Mouse (Mus musculus): ENCODE data around the gene Igdcc4. TPM values are rescaled to one million over a fixed set of nuclear protein-coding genes. Genes with fewer than 3 reads are reported as not detected.
"Not testable (repeated sequence)": the region's sequence is repeated elsewhere in the genome, so short reads cannot be mapped to it uniquely, and the experiment has no call there.

Gene Igdcc4
- polyA plus RNA-seq (2015; fragmentation: Nextera tagmentation; extraction: Ambion mirVana), result 13.4 and 15.9 TPM in 2 replicates

DNA sequence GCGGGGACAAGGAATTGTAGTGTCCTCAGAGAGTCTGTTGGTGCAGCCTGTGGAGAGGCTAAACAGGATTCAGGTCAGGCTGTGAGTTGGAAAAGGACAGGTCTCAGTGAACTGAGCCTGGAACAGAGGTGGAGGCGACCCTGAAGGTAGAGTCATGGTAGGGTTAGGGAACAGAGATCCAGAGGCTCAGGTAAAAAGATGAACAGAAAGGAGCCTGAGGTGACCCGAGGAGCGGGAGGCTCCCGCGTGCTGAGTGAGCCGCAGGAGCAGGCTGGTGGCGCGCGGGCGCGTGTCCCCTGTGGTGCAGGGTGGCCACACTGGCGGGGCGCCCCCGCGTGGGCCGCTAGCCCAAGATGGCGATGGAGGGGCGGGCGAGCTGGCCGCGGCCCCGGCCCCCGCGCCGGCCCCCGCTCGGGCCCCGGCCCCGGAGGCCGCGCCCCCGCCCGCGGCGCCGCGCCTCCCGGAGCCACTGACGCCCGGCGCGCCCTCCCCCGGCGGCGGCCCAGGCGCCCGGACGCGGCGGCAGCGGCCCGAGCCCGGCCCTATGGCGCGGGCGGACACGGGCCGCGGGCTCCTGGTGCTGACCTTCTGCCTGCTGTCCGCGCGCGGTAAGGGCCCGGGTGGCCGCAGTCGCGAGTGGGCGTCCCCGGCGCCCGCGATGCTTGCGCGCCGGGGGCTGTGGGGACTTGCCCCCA lies at the start of gene Igdcc4:
TSS of gene Igdcc4 (plus strand) at position 496 of the 695 bp plus-strand sequence.
- WGBS, result 1% methylated on average over 30 of the region's 76 CpGs
- H3K9ac ChIP-seq (ENCODE audit: low read depth, low read length), result peak within 1 kb of the TSS; percentile 94
- peaks cover 15% of the 10 kb centered on the region for H3K4me1 ChIP-seq (ENCODE audit: control insufficient read depth, insufficient read depth, low read length)
- no peaks in the 10 kb centered on the region for H3K36me3 ChIP-seq (ENCODE audit: control insufficient read depth, insufficient read depth, low read length)
- H3K27me3 ChIP-seq (ENCODE audit: control insufficient read depth, insufficient read depth, low read depth, low read length), result no peaks in the 10 kb centered on the region
- H3K4me3 ChIP-seq (ENCODE audit: low read depth, low read length), result peak within 1 kb of the TSS; percentile 85
- peak within 1 kb of the TSS; percentile 94 for H3K4me2 ChIP-seq (ENCODE audit: low read length)
- H3K27ac ChIP-seq (ENCODE audit: low read length), result peak within 1 kb of the TSS; percentile 90
- peak; percentile 23; the same call in 1 of the 2 replicates for ATAC-seq
- H3K9me3 ChIP-seq (replicated peaks; ENCODE audit: control insufficient read depth, low read length, poor library complexity, severe bottlenecking), result no peaks in the 10 kb centered on the region

DNA sequence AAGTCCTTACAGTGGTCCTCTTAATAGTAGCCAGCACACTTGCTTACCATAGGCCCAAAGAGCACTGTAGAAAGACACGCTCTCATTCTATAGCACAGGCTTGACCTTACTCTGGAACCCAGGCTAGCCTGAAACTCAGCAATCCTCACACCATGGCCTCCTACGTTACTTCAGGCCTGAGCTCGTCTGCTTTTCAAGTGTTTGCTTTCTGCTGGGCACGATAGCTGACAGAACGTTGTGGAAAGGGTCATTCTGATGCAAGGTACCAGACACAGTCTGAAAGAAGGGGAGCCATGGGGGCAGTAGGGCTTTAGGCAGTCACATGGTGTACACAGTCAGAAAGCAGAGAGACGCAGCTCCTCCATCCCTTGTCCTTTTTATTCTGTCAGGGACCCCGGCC lies 37.0 kb upstream of the Igdcc4 start:
- H3K4me3 ChIP-seq (ENCODE audit: low read depth, low read length), result no peak overlapping the region
- H3K4me1 ChIP-seq (ENCODE audit: control insufficient read depth, insufficient read depth, low read length), result no peaks in the 10 kb centered on the region
- H3K27ac ChIP-seq (ENCODE audit: low read length), result no peak overlapping the region
- no peak for ATAC-seq
- WGBS, result 88% methylated on average over 7 of the region's 7 CpGs
- no peak overlapping the region for H3K9ac ChIP-seq (ENCODE audit: low read depth, low read length)
- H3K4me2 ChIP-seq (ENCODE audit: low read length), result no peak overlapping the region
- H3K9me3 ChIP-seq (replicated peaks; ENCODE audit: control insufficient read depth, low read length, poor library complexity, severe bottlenecking), result no peaks in the 10 kb centered on the region
- H3K36me3 ChIP-seq (ENCODE audit: control insufficient read depth, insufficient read depth, low read length), result peaks cover 32% of the 10 kb centered on the region
- H3K27me3 ChIP-seq (ENCODE audit: control insufficient read depth, insufficient read depth, low read depth, low read length), result no peaks in the 10 kb centered on the region

DNA sequence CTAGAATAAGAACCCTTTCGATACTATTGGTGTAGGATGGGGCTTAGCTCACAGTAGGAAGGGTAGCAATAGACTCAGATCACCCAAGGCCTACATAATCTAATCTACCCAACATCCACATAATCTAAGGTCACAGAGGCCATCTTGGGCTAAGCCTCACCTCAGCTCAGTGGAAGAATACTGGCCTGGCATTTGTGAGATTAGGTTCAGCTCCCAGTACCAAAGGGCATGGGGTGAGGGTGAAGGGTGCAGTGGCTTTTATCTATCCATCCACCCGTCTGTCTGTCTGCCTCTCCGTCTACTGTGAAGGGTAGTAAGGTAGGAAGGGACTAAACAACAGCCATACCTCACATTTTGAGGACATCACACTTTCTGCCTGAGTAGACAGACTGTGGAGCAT lies 30.7 kb upstream of the Igdcc4 start:
- Histone ChIP-seq H3K9ac (ENCODE audit: low read depth, low read length) (no peak overlapping the region), H3K4me2 (ENCODE audit: low read length) (no peak overlapping the region), H3K4me1 (ENCODE audit: control insufficient read depth, insufficient read depth, low read length) (no peaks in the 10 kb centered on the region), H3K4me3 (ENCODE audit: low read depth, low read length) (no peak overlapping the region), H3K9me3 (replicated peaks; ENCODE audit: control insufficient read depth, low read length, poor library complexity, severe bottlenecking) (no peaks in the 10 kb centered on the region), H3K36me3 (ENCODE audit: control insufficient read depth, insufficient read depth, low read length) (peaks cover 28% of the 10 kb centered on the region), H3K27me3 (ENCODE audit: control insufficient read depth, insufficient read depth, low read depth, low read length) (no peaks in the 10 kb centered on the region), H3K27ac (ENCODE audit: low read length) (no peak overlapping the region)
- 90% methylated on average over 3 of the region's 3 CpGs for WGBS
- ATAC-seq, result no peak

DNA sequence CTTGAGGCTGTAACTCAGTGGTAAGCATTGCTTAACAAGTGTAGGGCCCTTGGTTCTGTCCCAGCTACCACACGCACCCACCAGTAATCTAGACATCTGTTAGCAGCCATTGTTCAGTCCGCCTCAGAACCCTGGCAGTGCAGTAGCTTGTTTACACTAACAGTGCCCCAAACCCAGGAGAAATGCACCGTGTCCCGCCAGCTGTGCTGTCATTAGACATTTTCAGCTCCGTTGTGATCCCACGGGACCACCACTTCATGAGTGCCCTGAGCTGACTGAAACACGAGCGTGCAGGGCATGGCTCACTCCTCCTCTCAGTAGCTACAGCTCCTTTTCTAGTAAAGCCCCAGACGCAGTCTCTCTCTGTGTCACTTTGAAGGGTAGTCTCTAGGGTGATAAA lies 27.7 kb upstream of the Igdcc4 start:
- no peak overlapping the region for H3K27ac ChIP-seq (ENCODE audit: low read length)
- no peaks in the 10 kb centered on the region for H3K9me3 ChIP-seq (replicated peaks; ENCODE audit: control insufficient read depth, low read length, poor library complexity, severe bottlenecking)
- no peak overlapping the region for H3K4me3 ChIP-seq (ENCODE audit: low read depth, low read length)
- no peak overlapping the region for H3K9ac ChIP-seq (ENCODE audit: low read depth, low read length)
- no peak for ATAC-seq
- no peaks in the 10 kb centered on the region for H3K27me3 ChIP-seq (ENCODE audit: control insufficient read depth, insufficient read depth, low read depth, low read length)
- no peak overlapping the region for H3K4me2 ChIP-seq (ENCODE audit: low read length)
- no peaks in the 10 kb centered on the region for H3K4me1 ChIP-seq (ENCODE audit: control insufficient read depth, insufficient read depth, low read length)
- WGBS, result 65% methylated on average over 9 of the region's 9 CpGs
- peaks cover 27% of the 10 kb centered on the region for H3K36me3 ChIP-seq (ENCODE audit: control insufficient read depth, insufficient read depth, low read length)

DNA sequence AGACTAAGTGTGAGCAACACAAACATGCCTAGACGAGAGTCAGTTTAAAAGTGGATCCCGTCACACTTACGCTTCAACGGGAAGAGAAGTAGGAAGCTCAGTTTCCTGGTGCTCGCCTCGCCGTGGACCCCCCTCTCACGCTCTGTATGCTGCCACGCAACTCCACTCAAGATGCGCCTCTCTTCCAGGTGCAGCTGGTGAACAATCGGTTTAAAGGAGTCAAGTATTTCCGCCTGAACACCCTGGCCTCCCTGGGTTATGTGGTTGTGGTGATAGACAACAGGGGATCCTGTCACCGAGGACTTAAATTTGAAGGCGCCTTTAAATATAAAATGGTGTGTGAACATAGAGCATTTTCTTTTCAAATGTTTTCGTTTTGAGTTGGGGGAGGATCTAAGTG lies 27.0 kb upstream of the Igdcc4 start:
- Histone ChIP-seq H3K9ac (ENCODE audit: low read depth, low read length) (no peak overlapping the region), H3K27ac (ENCODE audit: low read length) (no peak overlapping the region), H3K36me3 (ENCODE audit: control insufficient read depth, insufficient read depth, low read length) (peaks cover 29% of the 10 kb centered on the region), H3K27me3 (ENCODE audit: control insufficient read depth, insufficient read depth, low read depth, low read length) (no peaks in the 10 kb centered on the region), H3K4me1 (ENCODE audit: control insufficient read depth, insufficient read depth, low read length) (no peaks in the 10 kb centered on the region), H3K4me2 (ENCODE audit: low read length) (no peak overlapping the region), H3K9me3 (replicated peaks; ENCODE audit: control insufficient read depth, low read length, poor library complexity, severe bottlenecking) (no peaks in the 10 kb centered on the region), H3K4me3 (ENCODE audit: low read depth, low read length) (no peak overlapping the region)
- no peak for ATAC-seq
- 90% methylated on average over 15 of the region's 15 CpGs for WGBS

DNA sequence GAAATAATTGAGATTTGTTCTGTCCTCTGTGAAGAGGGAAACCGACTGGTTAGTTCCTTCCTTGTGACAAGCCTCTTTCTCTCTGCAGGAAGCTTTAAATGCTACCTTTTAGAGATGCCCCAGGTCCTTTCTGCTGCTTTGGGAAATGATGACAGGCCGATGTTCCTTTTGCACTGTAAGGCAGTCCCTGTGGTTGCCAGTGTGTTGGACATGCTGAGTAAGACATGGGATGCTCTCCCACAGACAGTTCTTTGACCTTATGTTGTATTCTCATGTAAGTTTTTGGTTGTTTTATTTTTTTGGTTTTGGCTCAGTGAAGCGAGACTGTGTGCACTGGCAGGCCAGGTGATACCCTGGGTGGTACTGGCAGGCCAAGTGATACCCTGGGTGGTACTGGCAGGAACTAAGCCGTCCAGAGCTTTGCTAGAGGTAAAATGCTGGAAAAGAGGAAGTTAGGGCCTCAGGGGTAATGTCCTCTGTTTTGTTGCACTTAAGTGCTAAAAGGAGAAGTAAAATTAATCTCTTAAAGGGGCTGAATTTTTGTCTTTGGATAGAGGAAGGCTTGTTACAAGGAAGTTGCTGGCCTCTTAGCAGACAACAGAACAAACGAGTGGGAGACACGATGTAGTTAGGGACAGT lies 26.3 kb upstream of the Igdcc4 start:
- ATAC-seq, result no peak
- WGBS, result 88% methylated on average over 6 of the region's 6 CpGs
- no peaks in the 10 kb centered on the region for H3K4me1 ChIP-seq (ENCODE audit: control insufficient read depth, insufficient read depth, low read length)
- no peak overlapping the region for H3K9ac ChIP-seq (ENCODE audit: low read depth, low read length)
- H3K36me3 ChIP-seq (ENCODE audit: control insufficient read depth, insufficient read depth, low read length), result peaks cover 29% of the 10 kb centered on the region
- H3K4me2 ChIP-seq (ENCODE audit: low read length), result no peak overlapping the region
- no peaks in the 10 kb centered on the region for H3K9me3 ChIP-seq (replicated peaks; ENCODE audit: control insufficient read depth, low read length, poor library complexity, severe bottlenecking)
- H3K27ac ChIP-seq (ENCODE audit: low read length), result no peak overlapping the region
- no peaks in the 10 kb centered on the region for H3K27me3 ChIP-seq (ENCODE audit: control insufficient read depth, insufficient read depth, low read depth, low read length)
- no peak overlapping the region for H3K4me3 ChIP-seq (ENCODE audit: low read depth, low read length)

DNA sequence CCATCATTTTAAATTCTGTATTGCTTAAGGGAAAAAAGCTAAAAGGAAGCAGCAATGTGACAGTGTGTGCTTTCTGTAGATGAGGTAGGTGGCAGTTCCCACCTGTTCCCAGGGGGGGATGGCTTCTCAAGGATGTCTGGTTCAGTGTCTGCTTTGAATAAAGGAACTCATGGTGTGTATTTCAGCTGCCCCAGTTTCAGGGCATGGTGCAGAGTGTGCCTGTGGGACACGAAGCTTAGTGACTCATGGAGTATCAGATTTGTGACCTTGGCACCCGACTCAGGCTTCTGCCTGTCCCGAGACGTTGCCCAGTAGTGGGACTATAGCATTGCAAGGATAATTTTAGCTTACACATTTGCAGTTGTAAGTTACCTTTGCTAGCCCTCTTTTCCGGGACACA lies 23.8 kb upstream of the Igdcc4 start:
- ATAC-seq, result no peak

DNA sequence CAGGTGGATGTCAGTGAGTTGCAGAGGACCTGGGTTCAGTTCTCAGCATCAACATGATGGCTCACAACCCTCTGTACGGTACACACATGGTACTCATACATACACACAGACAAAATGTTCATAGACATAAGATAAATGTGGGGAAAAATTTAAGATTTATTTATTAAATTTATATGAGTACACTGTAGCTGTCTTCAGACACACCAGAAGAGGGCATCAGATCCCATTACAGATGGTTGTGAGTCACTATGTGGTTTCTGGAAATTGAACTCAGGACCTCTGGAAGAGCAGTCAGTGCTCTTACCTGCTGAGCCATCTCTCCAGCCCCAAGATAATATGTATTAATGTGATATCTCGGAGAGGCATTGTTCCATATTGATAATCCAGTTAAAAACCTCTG lies 21.1 kb upstream of the Igdcc4 start:
- H3K4me1 ChIP-seq (ENCODE audit: control insufficient read depth, insufficient read depth, low read length); H3K9ac ChIP-seq (ENCODE audit: low read depth, low read length); ATAC-seq; H3K27me3 ChIP-seq (ENCODE audit: control insufficient read depth, insufficient read depth, low read depth, low read length); H3K4me3 ChIP-seq (ENCODE audit: low read depth, low read length); H3K4me2 ChIP-seq (ENCODE audit: low read length); H3K27ac ChIP-seq (ENCODE audit: low read length); H3K9me3 ChIP-seq (replicated peaks; ENCODE audit: control insufficient read depth, low read length, poor library complexity, severe bottlenecking): not testable (repeated sequence)
- 92% methylated on average over 2 of the region's 2 CpGs for WGBS
- peaks cover 27% of the 10 kb centered on the region for H3K36me3 ChIP-seq (ENCODE audit: control insufficient read depth, insufficient read depth, low read length)

More for the DNA sequence above, 23.8 kb upstream of the Igdcc4 start:
- WGBS, result 94% methylated on average over 5 of the region's 5 CpGs
- Histone ChIP-seq H3K9me3 (replicated peaks; ENCODE audit: control insufficient read depth, low read length, poor library complexity, severe bottlenecking) (no peaks in the 10 kb centered on the region), H3K27me3 (ENCODE audit: control insufficient read depth, insufficient read depth, low read depth, low read length) (no peaks in the 10 kb centered on the region), H3K36me3 (ENCODE audit: control insufficient read depth, insufficient read depth, low read length) (peaks cover 23% of the 10 kb centered on the region), H3K4me1 (ENCODE audit: control insufficient read depth, insufficient read depth, low read length) (no peaks in the 10 kb centered on the region), H3K9ac (ENCODE audit: low read depth, low read length) (no peak overlapping the region), H3K4me2 (ENCODE audit: low read length) (no peak overlapping the region), H3K27ac (ENCODE audit: low read length) (no peak overlapping the region), H3K4me3 (ENCODE audit: low read depth, low read length) (no peak overlapping the region)

DNA sequence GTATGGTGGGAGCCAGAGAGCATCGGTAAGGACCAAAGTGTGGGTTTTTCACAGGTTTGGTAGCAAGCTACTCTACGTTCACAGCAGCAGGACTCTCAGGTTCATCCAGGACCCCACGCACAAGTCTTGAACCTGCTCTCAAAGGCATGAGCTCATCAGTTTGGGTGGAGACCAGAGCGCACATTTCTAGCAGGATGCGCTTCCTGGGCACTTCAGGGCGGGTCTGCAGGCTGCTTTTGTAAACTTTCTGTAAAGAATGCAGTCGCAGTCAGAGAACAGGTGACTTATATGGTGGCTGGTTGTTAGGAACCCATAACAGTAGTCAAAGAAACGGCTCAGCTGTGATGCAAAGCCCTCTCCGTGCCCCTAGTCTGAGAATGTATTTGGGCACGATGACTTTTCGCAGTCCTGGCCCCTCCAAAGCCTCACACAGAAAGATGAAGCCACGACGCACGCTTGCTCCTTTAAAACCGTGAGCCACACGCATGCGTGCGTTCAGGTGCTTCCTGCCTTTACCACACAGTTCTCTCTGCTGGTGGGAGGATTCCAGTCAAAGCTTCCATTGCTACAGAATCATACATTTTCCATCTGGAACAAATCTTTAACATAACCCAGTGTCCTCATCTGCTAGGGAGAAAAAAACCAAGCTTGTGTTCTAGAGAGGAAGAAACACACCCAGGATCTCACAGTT lies 18.1 kb upstream of the Igdcc4 start:
- Histone ChIP-seq H3K9ac (ENCODE audit: low read depth, low read length) (no peak overlapping the region), H3K4me3 (ENCODE audit: low read depth, low read length) (no peak overlapping the region), H3K4me1 (ENCODE audit: control insufficient read depth, insufficient read depth, low read length) (no peaks in the 10 kb centered on the region), H3K4me2 (ENCODE audit: low read length) (no peak overlapping the region), H3K36me3 (ENCODE audit: control insufficient read depth, insufficient read depth, low read length) (peaks cover 16% of the 10 kb centered on the region), H3K9me3 (replicated peaks; ENCODE audit: control insufficient read depth, low read length, poor library complexity, severe bottlenecking) (no peaks in the 10 kb centered on the region), H3K27me3 (ENCODE audit: control insufficient read depth, insufficient read depth, low read depth, low read length) (no peaks in the 10 kb centered on the region), H3K27ac (ENCODE audit: low read length) (no peak overlapping the region)
- 94% methylated on average over 18 of the region's 18 CpGs for WGBS
- ATAC-seq, result no peak

Measured in midbrain, embryonic 16.5 days (tissue).